Mouse (Mus musculus) erythroblast, embryonic 14.5 days (primary cell): ENCODE data around the gene Ifitm3. TPM values are rescaled to one million over a fixed set of nuclear protein-coding genes. Genes with fewer than 3 reads are reported as not detected.

Experiments used
- H3K27me3 ChIP-seq: 2 replicates; pipeline ENCODE4 v1.6.1; 2012; ENCODE audit warnings: inconsistent platforms; ENCODE audit not compliant: control insufficient read depth
- H3K36me3 ChIP-seq: 2 replicates; pipeline ENCODE4 v1.6.1; 2012; ENCODE audit warnings: mild to moderate bottlenecking, inconsistent platforms; ENCODE audit not compliant: control insufficient read depth
- H3K4me1 ChIP-seq: 2 replicates; pipeline ENCODE4 v1.6.1; 2012; ENCODE audit warnings: inconsistent platforms; ENCODE audit not compliant: control insufficient read depth
- H3K4me3 ChIP-seq: replicated peaks from 2 replicates; pipeline ENCODE3; 2012; ENCODE audit warnings: moderate library complexity, mild to moderate bottlenecking, inconsistent platforms
- H3K9me3 ChIP-seq: 2 replicates; pipeline ENCODE4 v1.6.1; 2012; ENCODE audit warnings: low read length, inconsistent platforms, mixed read lengths; ENCODE audit not compliant: control insufficient read depth
- GATA1 ChIP-seq: IDR thresholded peaks from 2 replicates; pipeline ENCODE4 v1.6.1; 2012; ENCODE audit warnings: low read length, inconsistent platforms, mixed read lengths
- TAL1 ChIP-seq: IDR thresholded peaks from 3 replicates; pipeline ENCODE4 v1.6.1; 2012; ENCODE audit warnings: low read length, inconsistent platforms, mixed read lengths
- polyA plus RNA-seq: library from polyadenylated mRNA; stranded (reverse); fragments of >175 nt; gene quantifications from 2 replicates; pipeline ENCODE4 v1.2.3, GENCODE M21; 2012

Gene Ifitm3
- 0.26 and 0.29 TPM in 2 replicates for polyA plus RNA-seq

- Histone ChIP-seq H3K4me1 (peaks cover 41% of the 10 kb centered on the region), H3K4me3 (peak within 1 kb of the TSS; percentile 43), H3K36me3 (no peaks in the 10 kb centered on the region), H3K27me3 (peaks cover 4% of the 10 kb centered on the region), H3K9me3 (no peaks in the 10 kb centered on the region)
- no peak for TF ChIP-seq GATA1
- TF ChIP-seq TAL1, result no peak
These were observed at the start of gene Ifitm3 for GRCm38 (mm10) chr7:141010593-141010992. Gene Ifitm3, minus strand, starts transcription at chr7:141010770.

GRCm38 (mm10) chr7:141059929-141060328 is 49.4 kb upstream of the Ifitm3 start:
- no peak overlapping the region for H3K4me3 ChIP-seq
- TF ChIP-seq TAL1 (no peak), GATA1 (no peak)
- H3K36me3 ChIP-seq, result no peaks in the 10 kb centered on the region
- peaks cover 4% of the 10 kb centered on the region for H3K9me3 ChIP-seq
- H3K27me3 ChIP-seq, result peaks cover 76% of the 10 kb centered on the region
- H3K4me1 ChIP-seq, result peaks cover 22% of the 10 kb centered on the region

GRCm38 (mm10) chr7:141058601-141059341 is 48.2 kb upstream of the Ifitm3 start:
- no peak overlapping the region for H3K4me3 ChIP-seq
- no peak for TF ChIP-seq GATA1
- no peak for TF ChIP-seq TAL1
- peaks cover 22% of the 10 kb centered on the region for H3K4me1 ChIP-seq
- H3K27me3 ChIP-seq, result peaks cover 65% of the 10 kb centered on the region
- peaks cover 4% of the 10 kb centered on the region for H3K9me3 ChIP-seq
- H3K36me3 ChIP-seq, result no peaks in the 10 kb centered on the region

GRCm38 (mm10) chr7:141057541-141057940 is 47.0 kb upstream of the Ifitm3 start:
- Histone ChIP-seq H3K4me3 (no peak overlapping the region), H3K4me1 (peaks cover 18% of the 10 kb centered on the region), H3K9me3 (peaks cover 4% of the 10 kb centered on the region), H3K27me3 (peaks cover 54% of the 10 kb centered on the region), H3K36me3 (no peaks in the 10 kb centered on the region)
- TF ChIP-seq TAL1 (no peak), GATA1 (no peak)

GRCm38 (mm10) chr7:141056976-141057375 is 46.4 kb upstream of the Ifitm3 start:
- no peaks in the 10 kb centered on the region for H3K36me3 ChIP-seq
- peaks cover 4% of the 10 kb centered on the region for H3K9me3 ChIP-seq
- H3K4me1 ChIP-seq, result peaks cover 17% of the 10 kb centered on the region
- peaks cover 48% of the 10 kb centered on the region for H3K27me3 ChIP-seq
- H3K4me3 ChIP-seq, result no peak overlapping the region
- TF ChIP-seq TAL1 (no peak), GATA1 (no peak)

GRCm38 (mm10) chr7:141055785-141056184 is 45.2 kb upstream of the Ifitm3 start:
- peaks cover 36% of the 10 kb centered on the region for H3K27me3 ChIP-seq
- H3K4me3 ChIP-seq, result no peak overlapping the region
- TF ChIP-seq TAL1 (no peak), GATA1 (no peak)
- peaks cover 10% of the 10 kb centered on the region for H3K4me1 ChIP-seq
- peaks cover 4% of the 10 kb centered on the region for H3K9me3 ChIP-seq
- H3K36me3 ChIP-seq, result no peaks in the 10 kb centered on the region

GRCm38 (mm10) chr7:141052421-141052820 is 41.9 kb upstream of the Ifitm3 start:
- peaks cover 4% of the 10 kb centered on the region for H3K9me3 ChIP-seq
- no peaks in the 10 kb centered on the region for H3K36me3 ChIP-seq
- no peak overlapping the region for H3K4me3 ChIP-seq
- peaks cover 2% of the 10 kb centered on the region for H3K27me3 ChIP-seq
- TF ChIP-seq GATA1 (no peak), TAL1 (no peak)
- H3K4me1 ChIP-seq, result peaks cover 19% of the 10 kb centered on the region

GRCm38 (mm10) chr7:141052016-141052415 is 41.4 kb upstream of the Ifitm3 start:
- no peak for TF ChIP-seq TAL1
- no peak for TF ChIP-seq GATA1
- H3K9me3 ChIP-seq, result peaks cover 4% of the 10 kb centered on the region
- no peaks in the 10 kb centered on the region; the same call in 1 of the 2 replicates for H3K27me3 ChIP-seq
- no peak overlapping the region for H3K4me3 ChIP-seq
- H3K4me1 ChIP-seq, result peaks cover 23% of the 10 kb centered on the region
- H3K36me3 ChIP-seq, result no peaks in the 10 kb centered on the region

GRCm38 (mm10) chr7:141051060-141051685 is 40.6 kb upstream of the Ifitm3 start:
- Histone ChIP-seq H3K4me3 (no peak overlapping the region), H3K9me3 (peaks cover 4% of the 10 kb centered on the region), H3K27me3 (no peaks in the 10 kb centered on the region), H3K36me3 (no peaks in the 10 kb centered on the region), H3K4me1 (peaks cover 31% of the 10 kb centered on the region)
- no peak for TF ChIP-seq TAL1
- TF ChIP-seq GATA1, result no peak
